Mouse (Mus musculus): ENCODE measurements around the gene Brpf1. TPM values are rescaled to one million over a fixed set of nuclear protein-coding genes. Genes with fewer than 3 reads are reported as not detected.

The Brpf1 gene
- total RNA-seq (2021) (10 to 100 TPM; 11.0 to 14.4 TPM), polyA plus RNA-seq (2012; rRNA removed) (9.9 and 12.8 TPM in 2 replicates)
- long read RNA-seq, full-length matches to known transcripts = 4 of 10 reads
- long read RNA-seq, partial matches to known transcripts = 5 of 10 reads
- long read RNA-seq, other reads (novel, unspliced or antisense) = 1 of 10 reads

- Histone ChIP-seq H3K27me3 (ENCODE audit: control insufficient read depth, insufficient read depth, low read length) (no peaks in the 10 kb centered on the region), H3K36me3 (ENCODE audit: control insufficient read depth, insufficient read depth, low read length) (peaks cover 6% of the 10 kb centered on the region), H3K9ac (ENCODE audit: low read depth, low read length) (peak within 1 kb of the TSS; percentile 93), H3K4me1 (ENCODE audit: control insufficient read depth, insufficient read depth, low read length) (peaks cover 7% of the 10 kb centered on the region), H3K27ac (peak within 1 kb of the TSS; percentile 99), H3K4me3 (peak within 1 kb of the TSS; percentile 87), H3K79me2 (replicated peaks; ENCODE audit: control insufficient read depth, insufficient read depth, low read length) (peaks cover 8% of the 10 kb centered on the region)
- no peak for DNase-seq
- TF ChIP-seq POLR2A (IDR thresholded peaks at IDR 0.05; ENCODE audit: insufficient read depth, low read depth, low read length) (peak; percentile 42), EP300 (IDR thresholded peaks at IDR 0.05; ENCODE audit: insufficient read depth, low read depth, low read length) (no peak), CTCF (IDR thresholded peaks at IDR 0.05) (peak; percentile 33)
- under 1% methylated on average over 32 of the region's 32 CpGs for WGBS
- intact Hi-C loops (cut with DNase I) = loop anchor here (2.0 to 5.0 kb wide), 2 partner anchors 72 to 260 kb away; partner anchors contain the start of genes Arpc4 and Thumpd3
Observed at GRCm38 (mm10) chr6:113306986-113307349, at the start of gene Brpf1. TSS of gene Brpf1 (plus strand) at chr6:113307137.

DNA sequence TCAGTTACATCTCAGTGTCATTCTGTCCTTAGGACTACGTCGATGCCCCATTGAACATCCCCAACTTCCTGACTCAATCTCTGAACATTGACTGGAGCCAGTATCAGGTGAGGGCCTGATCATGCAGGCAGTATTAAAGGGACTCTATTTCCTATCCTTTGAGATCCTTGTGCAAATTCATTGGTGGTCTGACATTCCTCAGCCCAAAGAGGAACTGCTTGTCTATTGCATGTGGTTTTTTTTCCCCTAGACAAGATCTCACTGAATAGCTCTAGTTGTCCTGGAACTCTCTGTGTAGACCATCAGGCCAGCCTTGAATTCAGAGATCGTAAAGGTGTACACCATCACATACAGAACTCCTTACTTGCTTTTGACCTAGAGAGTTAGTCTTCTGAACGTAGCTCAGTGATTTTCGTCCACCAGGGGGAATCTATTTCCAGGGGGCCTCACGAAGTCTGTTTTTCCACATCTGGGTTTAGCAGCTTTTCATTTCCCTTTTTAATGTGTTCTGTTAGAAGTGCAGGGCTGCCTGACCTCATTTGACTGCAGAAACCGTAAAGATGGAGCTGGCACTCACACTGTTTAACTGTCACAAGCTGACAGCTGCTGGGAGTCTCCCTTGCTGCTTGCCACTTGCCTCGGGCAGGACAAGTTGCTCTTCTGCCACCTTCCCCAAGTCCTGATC lies 45.6 kb upstream of the Brpf1 start:
- Histone ChIP-seq H3K36me3 (ENCODE audit: control insufficient read depth, insufficient read depth, low read length) (no peaks in the 10 kb centered on the region), H3K4me3 (no peak overlapping the region), H3K79me2 (replicated peaks; ENCODE audit: control insufficient read depth, insufficient read depth, low read length) (no peaks in the 10 kb centered on the region), H3K9ac (ENCODE audit: low read depth, low read length) (no peak overlapping the region), H3K27me3 (ENCODE audit: control insufficient read depth, insufficient read depth, low read length) (no peaks in the 10 kb centered on the region), H3K27ac (no peak overlapping the region), H3K4me1 (ENCODE audit: control insufficient read depth, insufficient read depth, low read length) (no peaks in the 10 kb centered on the region)
- intact Hi-C loops (cut with DNase I) = no loop called here
- 79% methylated on average over 8 of the region's 8 CpGs for WGBS
- DNase-seq = no peak
- no peak for TF ChIP-seq CTCF (IDR thresholded peaks at IDR 0.05)
- TF ChIP-seq EP300 (IDR thresholded peaks at IDR 0.05; ENCODE audit: insufficient read depth, low read depth, low read length) = no peak
- no peak for TF ChIP-seq POLR2A (IDR thresholded peaks at IDR 0.05; ENCODE audit: insufficient read depth, low read depth, low read length)

GRCm38 (mm10) chr6:113263531-113263930 lies 43.4 kb upstream of the Brpf1 start:
- no peaks in the 10 kb centered on the region for H3K36me3 ChIP-seq (ENCODE audit: control insufficient read depth, insufficient read depth, low read length)
- 89% methylated on average over 6 of the region's 6 CpGs for WGBS
- H3K4me1 ChIP-seq (ENCODE audit: control insufficient read depth, insufficient read depth, low read length) = no peaks in the 10 kb centered on the region
- no peak overlapping the region for H3K4me3 ChIP-seq
- no peaks in the 10 kb centered on the region for H3K79me2 ChIP-seq (replicated peaks; ENCODE audit: control insufficient read depth, insufficient read depth, low read length)
- no peak overlapping the region for H3K9ac ChIP-seq (ENCODE audit: low read depth, low read length)
- intact Hi-C loops (cut with DNase I) = no loop called here
- DNase-seq = no peak
- H3K27ac ChIP-seq = no peak overlapping the region
- no peaks in the 10 kb centered on the region for H3K27me3 ChIP-seq (ENCODE audit: control insufficient read depth, insufficient read depth, low read length)
- no peak for TF ChIP-seq CTCF (IDR thresholded peaks at IDR 0.05)
- no peak for TF ChIP-seq EP300 (IDR thresholded peaks at IDR 0.05; ENCODE audit: insufficient read depth, low read depth, low read length)
- TF ChIP-seq POLR2A (IDR thresholded peaks at IDR 0.05; ENCODE audit: insufficient read depth, low read depth, low read length) = no peak

DNA sequence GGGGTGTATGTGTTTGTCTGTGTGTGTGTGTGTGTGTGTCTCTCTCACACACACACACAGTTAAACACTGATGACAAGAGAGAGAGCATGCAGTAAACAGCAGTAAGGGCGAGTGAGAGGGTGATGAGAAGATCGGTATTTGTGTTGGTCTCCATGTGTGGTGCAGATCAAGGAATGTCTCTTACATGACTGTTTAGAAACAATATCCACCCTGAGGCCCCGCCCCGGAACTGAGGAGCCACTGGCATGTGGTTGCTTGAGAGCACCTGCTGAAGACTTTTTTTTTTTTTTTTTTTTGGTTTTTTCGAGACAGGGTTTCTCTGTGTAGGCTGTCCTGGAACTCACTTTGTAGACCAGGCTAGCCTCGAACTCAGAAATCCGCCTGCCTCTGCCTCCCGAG lies 42.5 kb upstream of the Brpf1 start:
- no peak overlapping the region for H3K4me3 ChIP-seq
- no peaks in the 10 kb centered on the region for H3K79me2 ChIP-seq (replicated peaks; ENCODE audit: control insufficient read depth, insufficient read depth, low read length)
- intact Hi-C loops (cut with DNase I) = no loop called here
- H3K4me1 ChIP-seq (ENCODE audit: control insufficient read depth, insufficient read depth, low read length) = no peaks in the 10 kb centered on the region
- 84% methylated on average over 8 of the region's 8 CpGs for WGBS
- DNase-seq = no peak
- no peak overlapping the region for H3K27ac ChIP-seq
- no peaks in the 10 kb centered on the region for H3K27me3 ChIP-seq (ENCODE audit: control insufficient read depth, insufficient read depth, low read length)
- no peak overlapping the region for H3K9ac ChIP-seq (ENCODE audit: low read depth, low read length)
- TF ChIP-seq CTCF (IDR thresholded peaks at IDR 0.05) (no peak), POLR2A (IDR thresholded peaks at IDR 0.05; ENCODE audit: insufficient read depth, low read depth, low read length) (no peak), EP300 (IDR thresholded peaks at IDR 0.05; ENCODE audit: insufficient read depth, low read depth, low read length) (no peak)
- no peaks in the 10 kb centered on the region for H3K36me3 ChIP-seq (ENCODE audit: control insufficient read depth, insufficient read depth, low read length)

- no peak for DNase-seq
- Histone ChIP-seq H3K4me3 (no peak overlapping the region), H3K27me3 (ENCODE audit: control insufficient read depth, insufficient read depth, low read length) (no peaks in the 10 kb centered on the region), H3K27ac (no peak overlapping the region), H3K4me1 (ENCODE audit: control insufficient read depth, insufficient read depth, low read length) (no peaks in the 10 kb centered on the region), H3K79me2 (replicated peaks; ENCODE audit: control insufficient read depth, insufficient read depth, low read length) (no peaks in the 10 kb centered on the region), H3K9ac (ENCODE audit: low read depth, low read length) (no peak overlapping the region), H3K36me3 (ENCODE audit: control insufficient read depth, insufficient read depth, low read length) (no peaks in the 10 kb centered on the region)
- intact Hi-C loops (cut with DNase I) = no loop called here
- WGBS = 85% methylated on average over 7 of the region's 7 CpGs
- TF ChIP-seq POLR2A (IDR thresholded peaks at IDR 0.05; ENCODE audit: insufficient read depth, low read depth, low read length) (no peak), EP300 (IDR thresholded peaks at IDR 0.05; ENCODE audit: insufficient read depth, low read depth, low read length) (no peak), CTCF (IDR thresholded peaks at IDR 0.05) (no peak)
Observed at GRCm38 (mm10) chr6:113266996-113267655, 39.8 kb upstream of the Brpf1 start.

DNA sequence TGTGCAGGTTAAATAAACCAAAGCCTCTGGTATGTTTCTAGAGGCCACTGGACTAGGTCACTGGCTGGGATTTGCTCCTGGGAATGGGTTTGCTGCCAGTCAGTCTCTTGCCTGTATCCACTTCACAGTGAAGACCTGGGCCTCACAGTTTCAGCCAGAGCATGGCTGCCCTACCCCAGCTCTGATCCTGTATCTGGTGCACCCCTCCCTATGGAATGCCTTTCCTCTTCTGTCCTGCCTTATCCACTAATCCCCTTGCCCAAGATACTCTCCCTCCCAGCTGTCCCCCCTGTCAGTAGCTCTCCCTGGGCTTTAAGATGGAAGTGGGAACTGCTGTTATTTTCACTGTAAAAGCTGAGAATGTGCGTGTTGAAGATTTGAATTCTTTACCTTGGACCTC lies 38.9 kb upstream of the Brpf1 start:
- no peak overlapping the region for H3K27ac ChIP-seq
- 87% methylated on average over 1 of the region's 1 CpGs for WGBS
- no peak overlapping the region for H3K9ac ChIP-seq (ENCODE audit: low read depth, low read length)
- H3K27me3 ChIP-seq (ENCODE audit: control insufficient read depth, insufficient read depth, low read length) = no peaks in the 10 kb centered on the region
- TF ChIP-seq CTCF (IDR thresholded peaks at IDR 0.05) = no peak
- no peak for TF ChIP-seq POLR2A (IDR thresholded peaks at IDR 0.05; ENCODE audit: insufficient read depth, low read depth, low read length)
- TF ChIP-seq EP300 (IDR thresholded peaks at IDR 0.05; ENCODE audit: insufficient read depth, low read depth, low read length) = no peak
- no peaks in the 10 kb centered on the region for H3K4me1 ChIP-seq (ENCODE audit: control insufficient read depth, insufficient read depth, low read length)
- intact Hi-C loops (cut with DNase I) = no loop called here
- no peaks in the 10 kb centered on the region for H3K79me2 ChIP-seq (replicated peaks; ENCODE audit: control insufficient read depth, insufficient read depth, low read length)
- DNase-seq = no peak
- H3K4me3 ChIP-seq = no peak overlapping the region
- no peaks in the 10 kb centered on the region for H3K36me3 ChIP-seq (ENCODE audit: control insufficient read depth, insufficient read depth, low read length)
